Comparison of ENCODE assay signal across 8 mouse cellular contexts in genomic region chr9:96118216-96118615, GRCm38 (mm10). TPM values are rescaled to one million over a fixed set of nuclear protein-coding genes. Genes with fewer than 3 reads are reported as not detected.
DNase-seq lines count a peak whose midpoint lies in the region; ATAC-seq and TF ChIP-seq lines count a peak whose summit lies in the region.

No protein-coding gene starts in this region.

- no peak overlapping the region for H3K9ac ChIP-seq in liver, embryonic 12.5 days
- H3K9ac ChIP-seq in stomach, postnatal 0 days (ENCODE audit: low read length), result no peak overlapping the region

- H3K9me3 ChIP-seq in erythroblast, embryonic 14.5 days (ENCODE audit: control insufficient read depth, low read length), result peaks cover 8% of the 10 kb centered on the region; the same call in 1 of the 2 replicates
- H3K9me3 ChIP-seq in liver, embryonic 12.5 days (replicated peaks), result no peaks in the 10 kb centered on the region
- no peaks in the 10 kb centered on the region for H3K9me3 ChIP-seq in stomach, postnatal 0 days (ENCODE audit: control insufficient read depth, low read length)

- ATAC-seq in erythroblast, adult 5-6 weeks (replicated peaks; ENCODE audit: low FRiP score, poor library complexity, severe bottlenecking), result no peak
- no peak for ATAC-seq in liver, embryonic 12.5 days
- no peak for ATAC-seq in stomach, postnatal 0 days (ENCODE audit: low FRiP score, low TSS enrichment)
- no peak for ATAC-seq in erythroid progenitor cell, adult 5-6 weeks (replicated peaks; ENCODE audit: low FRiP score, poor library complexity, severe bottlenecking)

- peak overlapping the region; percentile 94 for H3K4me2 ChIP-seq in liver, embryonic 12.5 days
- peak overlapping the region; percentile 64; the same call in 1 of the 2 replicates for H3K4me2 ChIP-seq in stomach, postnatal 0 days (replicated peaks; ENCODE audit: low read depth)

- H3K27ac ChIP-seq in testis, adult 2 months (ENCODE audit: control insufficient read depth, insufficient read depth, low read depth, low read length), result no peak overlapping the region
- H3K27ac ChIP-seq in liver, embryonic 12.5 days, result no peak overlapping the region
- H3K27ac ChIP-seq in stomach, postnatal 0 days (replicated peaks), result no peak overlapping the region

- no peak for TF ChIP-seq EP300 in stomach, postnatal 0 days (optimal IDR thresholded peaks at IDR 0.05)

- peaks cover 17% of the 10 kb centered on the region for H3K4me1 ChIP-seq in erythroblast, embryonic 14.5 days (ENCODE audit: control insufficient read depth)
- H3K4me1 ChIP-seq in testis, adult 2 months (ENCODE audit: control insufficient read depth, insufficient read depth, low read length), result peaks cover 1% of the 10 kb centered on the region
- peaks cover 17% of the 10 kb centered on the region for H3K4me1 ChIP-seq in liver, embryonic 12.5 days
- H3K4me1 ChIP-seq in stomach, postnatal 0 days (replicated peaks; ENCODE audit: control insufficient read depth, insufficient read depth), result no peaks in the 10 kb centered on the region

- H3K27me3 ChIP-seq in erythroblast, embryonic 14.5 days (ENCODE audit: control insufficient read depth), result peaks cover 21% of the 10 kb centered on the region
- H3K27me3 ChIP-seq in testis, adult 2 months (ENCODE audit: control insufficient read depth, insufficient read depth, low read length), result no peaks in the 10 kb centered on the region
- peaks cover 19% of the 10 kb centered on the region for H3K27me3 ChIP-seq in liver, embryonic 12.5 days (replicated peaks)
- H3K27me3 ChIP-seq in stomach, postnatal 0 days (ENCODE audit: control insufficient read depth, insufficient read depth, low read length), result no peaks in the 10 kb centered on the region

- DNase-seq in testis, postnatal 10 days (ENCODE audit: low spot score), result no peak
- no peak for DNase-seq in stomach, postnatal 0 days (ENCODE audit: low spot score)
- DNase-seq in c-Kit-positive CD71-positive TER-119-positive erythroid progenitor cells, embryonic 14.5 days (ENCODE audit: low spot score), result no peak

- peak overlapping the region; percentile 76 for H3K4me3 ChIP-seq in erythroblast, embryonic 14.5 days (replicated peaks)
- H3K4me3 ChIP-seq in testis, adult 2 months (ENCODE audit: control insufficient read depth, low read depth, low read length), result peak overlapping the region; percentile 39; the same call in 1 of the 2 replicates
- peak overlapping the region; percentile 66 for H3K4me3 ChIP-seq in liver, embryonic 12.5 days
- no peak overlapping the region for H3K4me3 ChIP-seq in stomach, postnatal 0 days (ENCODE audit: low read depth, low read length)

- TF ChIP-seq CTCF in testis, adult 2 months (IDR thresholded peaks at IDR 0.05; ENCODE audit: control insufficient read depth, insufficient read depth, insufficient replicate concordance, low read depth, low read length), result no peak
- no peak for TF ChIP-seq CTCF in stomach, postnatal 0 days (IDR thresholded peaks at IDR 0.05; ENCODE audit: low read depth)

- WGBS in liver, embryonic 12.5 days (ENCODE audit: insufficient replicate concordance), result 70% methylated on average over 4 of the region's 4 CpGs
- WGBS in stomach, postnatal 0 days, result 78% methylated on average over 4 of the region's 4 CpGs

- no peaks in the 10 kb centered on the region for H3K36me3 ChIP-seq in erythroblast, embryonic 14.5 days (ENCODE audit: control insufficient read depth)
- no peaks in the 10 kb centered on the region for H3K36me3 ChIP-seq in testis, adult 2 months (ENCODE audit: control insufficient read depth, insufficient read depth, low read length)
- no peaks in the 10 kb centered on the region for H3K36me3 ChIP-seq in liver, embryonic 12.5 days
- no peaks in the 10 kb centered on the region for H3K36me3 ChIP-seq in stomach, postnatal 0 days (ENCODE audit: control insufficient read depth, insufficient read depth, low read length)

- no peak for TF ChIP-seq POLR2A in testis, adult 2 months (IDR thresholded peaks at IDR 0.05; ENCODE audit: control insufficient read depth, low read depth, low read length)

RNA-seq across cellular contexts. Expression of gene Gk5, which starts 0.9 kb away (rescaled TPM):
- polyA plus RNA-seq in erythroblast, embryonic 14.5 days (2012), result not detected in 2 replicates
- total RNA-seq in erythroblast, adult 5-6 weeks (2015; ENCODE audit: low replicate concordance), result 0.42 and 3.1 TPM in 2 replicates
- 0.84 and 2.4 TPM in 2 replicates for total RNA-seq in erythroblast, adult 5-6 weeks (2017; ENCODE audit: low replicate concordance)
- polyA plus RNA-seq in testis, adult 2 months (2012; rRNA removed), result 2.6 and 3.3 TPM in 2 replicates
- polyA plus RNA-seq in liver, embryonic 12.5 days (2016; fragmentation: Nextera tagmentation; extraction: Ambion mirVana), result 0.85 and 1.2 TPM in 2 replicates
- polyA plus RNA-seq in stomach, postnatal 0 days (2015; fragmentation: Nextera tagmentation; extraction: Ambion mirVana), result 8.7 and 9.8 TPM in 2 replicates
- 1.1 TPM in 1 of 2 replicates, not detected in the other for total RNA-seq in erythroid progenitor cell, adult 5-6 weeks (2015; ENCODE audit: low replicate concordance)
- 0.51 and 1.1 TPM in 2 replicates for total RNA-seq in erythroid progenitor cell, adult 5-6 weeks (2017; ENCODE audit: low replicate concordance)
